Mouse (Mus musculus): ENCODE measurements around the gene Rpl19. TPM values are rescaled to one million over a fixed set of nuclear protein-coding genes. Genes with fewer than 3 reads are reported as not detected.
A peak's percentile ranks its signal among the peaks of the same experiment; 100 is the strongest.

Gene Rpl19
- polyA plus RNA-seq, 1 experiment = 2,972 TPM

- TF ChIP-seq TCF3 (IDR thresholded peaks at IDR 0.05; ENCODE audit: insufficient read length, low read depth) = no peak
- TF ChIP-seq POLR2AphosphoS2 (IDR thresholded peaks at IDR 0.05; ENCODE audit: insufficient read length, low read depth) = no peak
- peak in 1 of 3 experiments; percentile 49 for TF ChIP-seq MYOD1 (IDR thresholded peaks at IDR 0.05; ENCODE audit: control insufficient read depth in 1 of 3, insufficient read length in 2 of 3, low read depth in 2 of 3)
- Histone ChIP-seq H3K27me3 (ENCODE audit: control insufficient read depth, insufficient read depth, insufficient read length) (no peaks in the 10 kb centered on the region), H3K4me3 (no peak overlapping the region), H3K4me2 (ENCODE audit: low read depth) (peak overlapping the region; percentile 15), H3K36me3 (ENCODE audit: control insufficient read depth, insufficient read depth) (peaks cover 20% of the 10 kb centered on the region), H3ac (ENCODE audit: control insufficient read depth, insufficient read length) (no peak overlapping the region), H3K79me2 (ENCODE audit: control insufficient read depth, insufficient read depth) (no peaks in the 10 kb centered on the region)
These were observed 7.6 kb downstream of the Rpl19 start for GRCm38 (mm10) chr11:98034061-98034460.

GRCm38 (mm10) chr11:98034840-98035239, 8.3 kb downstream of the Rpl19 start:
- Histone ChIP-seq H3K27me3 (ENCODE audit: control insufficient read depth, insufficient read depth, insufficient read length) (no peaks in the 10 kb centered on the region), H3K36me3 (ENCODE audit: control insufficient read depth, insufficient read depth) (peaks cover 12% of the 10 kb centered on the region), H3ac (ENCODE audit: control insufficient read depth, insufficient read length) (no peak overlapping the region), H3K4me3 (no peak overlapping the region), H3K79me2 (ENCODE audit: control insufficient read depth, insufficient read depth) (no peaks in the 10 kb centered on the region), H3K4me2 (ENCODE audit: low read depth) (peak overlapping the region; percentile 15)
- no peak for TF ChIP-seq MAX (IDR thresholded peaks at IDR 0.05; ENCODE audit: low read depth)
- TF ChIP-seq SRF (IDR thresholded peaks at IDR 0.05; ENCODE audit: control insufficient read depth, insufficient read length, low read depth) = no peak
- no peak for TF ChIP-seq USF1 (IDR thresholded peaks at IDR 0.05; ENCODE audit: low read depth)
- no peak for TF ChIP-seq CEBPB (IDR thresholded peaks at IDR 0.05; ENCODE audit: insufficient read depth, poor library complexity, severe bottlenecking)
- TF ChIP-seq TCF12 (IDR thresholded peaks at IDR 0.05; ENCODE audit: insufficient read depth, poor library complexity, severe bottlenecking) = no peak
- no peak for TF ChIP-seq POLR2A (IDR thresholded peaks at IDR 0.05; ENCODE audit: insufficient read length, low read depth)
- no peak for TF ChIP-seq POLR2AphosphoS2 (IDR thresholded peaks at IDR 0.05; ENCODE audit: insufficient read length, low read depth)
- TF ChIP-seq E2F4 (IDR thresholded peaks at IDR 0.05; ENCODE audit: insufficient read depth) = no peak
- peak; percentile 39 to 81 (median 59) for TF ChIP-seq MYOG (IDR thresholded peaks at IDR 0.05; ENCODE audit: control insufficient read depth in 1 of 3, insufficient read depth in 1 of 3, insufficient read length in 2 of 3, low read depth in 2 of 3)
- TF ChIP-seq MYOD1 (IDR thresholded peaks at IDR 0.05; ENCODE audit: control insufficient read depth in 1 of 3, insufficient read length in 2 of 3, low read depth in 2 of 3) = peak in 2 of 3 experiments; percentile 29 to 73
- no peak for TF ChIP-seq TCF3 (IDR thresholded peaks at IDR 0.05; ENCODE audit: insufficient read length, low read depth)
- TF ChIP-seq REST (IDR thresholded peaks at IDR 0.05; ENCODE audit: insufficient read depth, insufficient read length) = no peak

- peak overlapping the region; percentile 79 for H3K4me2 ChIP-seq (ENCODE audit: low read depth)
- H3K27me3 ChIP-seq (ENCODE audit: control insufficient read depth, insufficient read depth, insufficient read length) = no peaks in the 10 kb centered on the region
- no peak overlapping the region for H3K4me3 ChIP-seq
- H3ac ChIP-seq (ENCODE audit: control insufficient read depth, insufficient read length) = no peak overlapping the region
- peak; percentile 79 for TF ChIP-seq POLR2AphosphoS2 (IDR thresholded peaks at IDR 0.05; ENCODE audit: insufficient read length, low read depth)
- peak in 2 of 3 experiments; percentile 36 to 76 for TF ChIP-seq MYOD1 (IDR thresholded peaks at IDR 0.05; ENCODE audit: control insufficient read depth in 1 of 3, insufficient read length in 2 of 3, low read depth in 2 of 3)
- TF ChIP-seq REST (IDR thresholded peaks at IDR 0.05; ENCODE audit: insufficient read depth, insufficient read length) = no peak
- no peak for TF ChIP-seq TCF12 (IDR thresholded peaks at IDR 0.05; ENCODE audit: insufficient read depth, poor library complexity, severe bottlenecking)
- no peak for TF ChIP-seq SRF (IDR thresholded peaks at IDR 0.05; ENCODE audit: control insufficient read depth, insufficient read length, low read depth)
- no peak for TF ChIP-seq E2F4 (IDR thresholded peaks at IDR 0.05; ENCODE audit: insufficient read depth)
- TF ChIP-seq TCF3 (IDR thresholded peaks at IDR 0.05; ENCODE audit: insufficient read length, low read depth) = no peak
- TF ChIP-seq MAX (IDR thresholded peaks at IDR 0.05; ENCODE audit: low read depth) = no peak
- peak in 2 of 3 experiments; percentile 6 to 73 for TF ChIP-seq MYOG (IDR thresholded peaks at IDR 0.05; ENCODE audit: control insufficient read depth in 1 of 3, insufficient read depth in 1 of 3, insufficient read length in 2 of 3, low read depth in 2 of 3)
- no peak for TF ChIP-seq USF1 (IDR thresholded peaks at IDR 0.05; ENCODE audit: low read depth)
- TF ChIP-seq CEBPB (IDR thresholded peaks at IDR 0.05; ENCODE audit: insufficient read depth, poor library complexity, severe bottlenecking) = no peak
- no peak for TF ChIP-seq POLR2A (IDR thresholded peaks at IDR 0.05; ENCODE audit: insufficient read length, low read depth)
- H3K36me3 ChIP-seq (ENCODE audit: control insufficient read depth, insufficient read depth) = peaks cover 6% of the 10 kb centered on the region
- no peaks in the 10 kb centered on the region for H3K79me2 ChIP-seq (ENCODE audit: control insufficient read depth, insufficient read depth)
These were observed 9.5 kb downstream of the Rpl19 start for GRCm38 (mm10) chr11:98035977-98036377.

- TF ChIP-seq MAX (IDR thresholded peaks at IDR 0.05; ENCODE audit: low read depth) (no peak), TCF3 (IDR thresholded peaks at IDR 0.05; ENCODE audit: insufficient read length, low read depth) (no peak), MYOG (IDR thresholded peaks at IDR 0.05; ENCODE audit: control insufficient read depth in 1 of 3, insufficient read depth in 1 of 3, insufficient read length in 2 of 3, low read depth in 2 of 3) (no peak), REST (IDR thresholded peaks at IDR 0.05; ENCODE audit: insufficient read depth, insufficient read length) (no peak), SRF (IDR thresholded peaks at IDR 0.05; ENCODE audit: control insufficient read depth, insufficient read length, low read depth) (no peak), E2F4 (IDR thresholded peaks at IDR 0.05; ENCODE audit: insufficient read depth) (no peak), POLR2AphosphoS2 (IDR thresholded peaks at IDR 0.05; ENCODE audit: insufficient read length, low read depth) (no peak)
- Histone ChIP-seq H3K4me3 (no peak overlapping the region), H3K4me2 (ENCODE audit: low read depth) (peak overlapping the region; percentile 53), H3K36me3 (ENCODE audit: control insufficient read depth, insufficient read depth) (peaks cover 5% of the 10 kb centered on the region), H3K27me3 (ENCODE audit: control insufficient read depth, insufficient read depth, insufficient read length) (no peaks in the 10 kb centered on the region), H3K79me2 (ENCODE audit: control insufficient read depth, insufficient read depth) (no peaks in the 10 kb centered on the region), H3ac (ENCODE audit: control insufficient read depth, insufficient read length) (no peak overlapping the region)
These were observed 11.4 kb downstream of the Rpl19 start for GRCm38 (mm10) chr11:98037871-98038270.

- TF ChIP-seq MAX (IDR thresholded peaks at IDR 0.05; ENCODE audit: low read depth) = no peak
- TF ChIP-seq MYOD1 (IDR thresholded peaks at IDR 0.05; ENCODE audit: control insufficient read depth in 1 of 3, insufficient read length in 2 of 3, low read depth in 2 of 3) = no peak
- no peak for TF ChIP-seq SRF (IDR thresholded peaks at IDR 0.05; ENCODE audit: control insufficient read depth, insufficient read length, low read depth)
- no peak for TF ChIP-seq E2F4 (IDR thresholded peaks at IDR 0.05; ENCODE audit: insufficient read depth)
- Histone ChIP-seq H3K27me3 (ENCODE audit: control insufficient read depth, insufficient read depth, insufficient read length) (no peaks in the 10 kb centered on the region), H3ac (ENCODE audit: control insufficient read depth, insufficient read length) (no peak overlapping the region), H3K4me3 (no peak overlapping the region), H3K36me3 (ENCODE audit: control insufficient read depth, insufficient read depth) (peaks cover 5% of the 10 kb centered on the region), H3K79me2 (ENCODE audit: control insufficient read depth, insufficient read depth) (peaks cover 16% of the 10 kb centered on the region), H3K4me2 (ENCODE audit: low read depth) (no peak overlapping the region)
These were observed 14.5 kb downstream of the Rpl19 start for GRCm38 (mm10) chr11:98040975-98041374.
